Mouse (Mus musculus) E14TG2a.4 (cell line): ENCODE data around the gene Tmed2.

Experiments used
- H3K27me3 ChIP-seq: 2 replicates; pipeline ENCODE4 v1.6.1; 2014; ENCODE audit warnings: low read length, control low read depth; ENCODE audit not compliant: insufficient read depth
- H3K36me3 ChIP-seq: 2 replicates; pipeline ENCODE4 v1.6.1; 2014; ENCODE audit warnings: low read length, control low read depth; ENCODE audit not compliant: insufficient read depth
- H3K4me1 ChIP-seq: replicated peaks from 2 replicates; pipeline ENCODE4 v1.6.1; 2014; ENCODE audit warnings: low read depth, low read length, control low read depth
- H3K4me3 ChIP-seq: replicated peaks from 2 replicates; pipeline ENCODE4 v1.5.1; 2014; ENCODE audit warnings: mild to moderate bottlenecking, low read length
- H3K9me3 ChIP-seq: 2 replicates; pipeline ENCODE4 v1.6.1; 2014; ENCODE audit warnings: low read length, control low read depth
- CTCF ChIP-seq: conservative IDR thresholded peaks from 2 replicates; pipeline ENCODE4 v1.5.1; 2014; ENCODE audit warnings: low read length
- NANOG ChIP-seq: IDR thresholded peaks from 2 replicates; pipeline ENCODE4 v1.6.1; 2014; ENCODE audit warnings: borderline replicate concordance, low read length, mixed read lengths
- POU5F1 ChIP-seq: IDR thresholded peaks from 2 replicates; pipeline ENCODE4 v1.6.1; 2014; ENCODE audit warnings: low read length, borderline replicate concordance

Tmed2 gene

DNA sequence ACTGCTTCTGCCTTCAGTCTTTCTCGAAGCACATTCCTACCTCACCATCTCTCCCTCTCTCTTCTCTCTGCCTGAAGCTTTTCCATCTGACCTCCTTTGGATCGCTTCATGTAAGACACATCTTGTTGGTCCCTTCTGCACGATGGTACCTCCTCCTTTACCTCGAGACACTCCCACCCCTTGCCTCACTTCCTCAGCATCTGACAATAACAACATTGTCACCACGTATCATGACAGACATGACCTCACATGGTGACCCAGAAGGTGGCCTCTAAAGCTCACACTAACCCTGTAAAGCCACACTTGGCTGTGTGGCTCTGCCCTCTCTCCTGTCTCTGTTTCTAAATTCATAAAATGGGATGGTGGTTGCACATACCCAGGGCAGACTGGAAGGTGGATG lies 24.7 kb upstream of the Tmed2 start:
- H3K9me3 ChIP-seq: no peaks in the 10 kb centered on the region
- TF ChIP-seq NANOG (no peak), POU5F1 (no peak), CTCF (no peak)
- H3K4me3 ChIP-seq: no peak overlapping the region
- no peaks in the 10 kb centered on the region for H3K27me3 ChIP-seq
- H3K4me1 ChIP-seq: peaks cover 5% of the 10 kb centered on the region
- peaks cover 24% of the 10 kb centered on the region for H3K36me3 ChIP-seq

DNA sequence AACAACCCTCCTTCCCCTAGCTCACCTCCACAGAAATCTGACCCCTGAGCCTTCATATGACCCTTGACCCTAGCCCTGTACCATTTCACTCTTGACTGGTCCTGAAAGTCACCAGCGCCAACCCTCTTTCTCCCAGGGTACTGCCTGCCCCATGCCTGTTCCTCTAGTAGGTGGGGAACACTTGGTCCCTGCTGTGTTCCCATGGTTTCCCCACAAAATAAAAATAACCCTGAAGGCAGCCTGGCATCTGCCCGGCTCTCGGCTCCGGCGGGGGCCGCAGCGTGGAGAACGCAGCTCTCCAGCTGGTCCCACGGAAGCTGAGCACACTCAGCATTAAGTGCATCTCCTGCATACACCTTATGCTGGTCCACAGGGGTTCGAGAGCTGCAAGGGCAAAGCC lies 21.8 kb upstream of the Tmed2 start:
- peaks cover 6% of the 10 kb centered on the region; the same call in 1 of the 2 replicates for H3K4me1 ChIP-seq
- H3K27me3 ChIP-seq: no peaks in the 10 kb centered on the region
- peaks cover 28% of the 10 kb centered on the region for H3K36me3 ChIP-seq
- no peak for TF ChIP-seq NANOG
- TF ChIP-seq CTCF: no peak
- no peak for TF ChIP-seq POU5F1
- no peaks in the 10 kb centered on the region for H3K9me3 ChIP-seq
- no peak overlapping the region for H3K4me3 ChIP-seq

DNA sequence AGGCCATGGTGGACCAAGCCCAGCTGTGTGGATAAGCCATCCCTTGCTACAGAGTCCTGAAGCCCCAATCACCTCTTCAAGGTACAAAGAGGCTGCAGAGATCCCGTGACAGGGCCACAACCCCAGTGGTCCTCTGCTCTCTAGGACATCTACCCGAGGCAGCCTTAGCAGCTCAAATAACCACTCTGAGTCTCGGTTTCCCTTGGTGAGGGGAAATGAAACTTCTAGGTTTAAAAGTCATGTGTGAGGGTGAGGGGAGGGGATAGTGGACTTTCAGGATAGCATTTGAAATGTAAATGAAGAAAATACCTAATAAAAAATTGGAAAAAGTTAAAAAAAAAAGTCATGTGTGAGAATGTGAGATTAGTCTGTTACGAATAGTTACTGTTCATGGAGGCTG lies 18.9 kb upstream of the Tmed2 start:
- H3K4me1 ChIP-seq: peaks cover 13% of the 10 kb centered on the region
- peaks cover 33% of the 10 kb centered on the region for H3K36me3 ChIP-seq
- H3K4me3 ChIP-seq: no peak overlapping the region
- no peaks in the 10 kb centered on the region for H3K9me3 ChIP-seq
- TF ChIP-seq NANOG (no peak), POU5F1 (no peak), CTCF (no peak)
- no peaks in the 10 kb centered on the region for H3K27me3 ChIP-seq

- no peaks in the 10 kb centered on the region for H3K9me3 ChIP-seq
- no peak overlapping the region for H3K4me3 ChIP-seq
- H3K27me3 ChIP-seq: no peaks in the 10 kb centered on the region
- peaks cover 33% of the 10 kb centered on the region for H3K36me3 ChIP-seq
- peaks cover 24% of the 10 kb centered on the region for H3K4me1 ChIP-seq
- TF ChIP-seq POU5F1: no peak
- peak; percentile 87 for TF ChIP-seq CTCF
- no peak for TF ChIP-seq NANOG
Observed at GRCm38 (mm10) chr5:124523032-124523431, 17.5 kb upstream of the Tmed2 start.

GRCm38 (mm10) chr5:124524943-124525342 lies 15.6 kb upstream of the Tmed2 start:
- no peak overlapping the region for H3K4me3 ChIP-seq
- H3K36me3 ChIP-seq: peaks cover 29% of the 10 kb centered on the region
- TF ChIP-seq POU5F1 (no peak), NANOG (no peak)
- H3K27me3 ChIP-seq: 0 out of 2 replicates have a peak, but pooled peaks cover 3% of the 10 kb centered on the region
- H3K4me1 ChIP-seq: peaks cover 43% of the 10 kb centered on the region
- no peaks in the 10 kb centered on the region for H3K9me3 ChIP-seq

DNA sequence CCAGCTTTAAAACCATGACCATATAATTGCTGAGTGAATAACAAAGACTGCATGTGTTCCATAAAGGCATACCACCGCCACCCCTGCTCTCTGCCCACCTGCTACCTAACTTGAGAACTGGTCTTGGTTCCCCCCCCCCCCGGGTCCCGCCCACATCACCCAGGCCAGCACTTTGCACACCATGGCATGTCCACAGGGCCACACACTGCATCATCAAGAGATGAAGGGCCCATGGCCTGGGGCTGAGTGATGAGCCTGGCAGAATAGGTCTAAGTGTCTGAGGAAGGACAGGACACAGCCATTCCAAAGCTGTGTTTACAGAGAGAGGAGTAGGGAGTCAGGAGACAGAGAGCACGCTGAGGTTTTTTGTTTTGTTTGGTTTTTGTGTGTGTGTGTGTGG lies 12.1 kb upstream of the Tmed2 start:
- Histone ChIP-seq H3K27me3 (peaks cover 4% of the 10 kb centered on the region; the same call in 1 of the 2 replicates), H3K4me1 (peaks cover 65% of the 10 kb centered on the region), H3K9me3 (no peaks in the 10 kb centered on the region), H3K36me3 (peaks cover 17% of the 10 kb centered on the region), H3K4me3 (peak overlapping the region; percentile 90)
- TF ChIP-seq CTCF (no peak), NANOG (no peak), POU5F1 (no peak)

GRCm38 (mm10) chr5:124528791-124529190 lies 11.7 kb upstream of the Tmed2 start:
- Histone ChIP-seq H3K36me3 (peaks cover 17% of the 10 kb centered on the region), H3K4me1 (peaks cover 68% of the 10 kb centered on the region), H3K9me3 (no peaks in the 10 kb centered on the region), H3K27me3 (peaks cover 4% of the 10 kb centered on the region; the same call in 1 of the 2 replicates), H3K4me3 (peak overlapping the region; percentile 90)
- no peak for TF ChIP-seq NANOG
- no peak for TF ChIP-seq CTCF
- no peak for TF ChIP-seq POU5F1

- H3K36me3 ChIP-seq: peaks cover 17% of the 10 kb centered on the region
- TF ChIP-seq NANOG (no peak), POU5F1 (no peak), CTCF (no peak)
- H3K4me1 ChIP-seq: peaks cover 67% of the 10 kb centered on the region
- no peaks in the 10 kb centered on the region for H3K9me3 ChIP-seq
- peak overlapping the region; percentile 90 for H3K4me3 ChIP-seq
- H3K27me3 ChIP-seq: peaks cover 4% of the 10 kb centered on the region; the same call in 1 of the 2 replicates
Observed at GRCm38 (mm10) chr5:124529191-124529651, 11.3 kb upstream of the Tmed2 start.

- no peak for TF ChIP-seq NANOG
- TF ChIP-seq POU5F1: no peak
- no peak for TF ChIP-seq CTCF
- Histone ChIP-seq H3K4me3 (peak overlapping the region; percentile 90), H3K9me3 (no peaks in the 10 kb centered on the region), H3K27me3 (peaks cover 4% of the 10 kb centered on the region; the same call in 1 of the 2 replicates), H3K4me1 (peaks cover 65% of the 10 kb centered on the region), H3K36me3 (peaks cover 12% of the 10 kb centered on the region)
Observed at GRCm38 (mm10) chr5:124529697-124530096, 10.8 kb upstream of the Tmed2 start.
